Mouse (Mus musculus) MEL (cell line): ENCODE measurements around the gene Dis3l2. TPM values are rescaled to one million over a fixed set of nuclear protein-coding genes. Genes with fewer than 3 reads are reported as not detected.

Experiments
- DNase-seq: peaks from one replicate; pipeline ENCODE4 v3.0.0; 2011; ENCODE audit warnings: low read depth, low spot score
- H3K27ac ChIP-seq: 2 replicates; pipeline ENCODE4 v1.5.1; 2012; ENCODE audit warnings: low read depth, mild to moderate bottlenecking, control low read depth, low read length, moderate library complexity; ENCODE audit not compliant: control insufficient read depth
- H3K27me3 ChIP-seq, 2 experiments: fragments of 150-350 bp in 1 of 2; sonication (generic) in 1 of 2; 2 replicates each; pipeline ENCODE4 v1.6.1; 2012; ENCODE audit warnings: low read length in 2 of 2, mild to moderate bottlenecking in 2 of 2, improper control_type of control experiment in 1 of 2, moderate library complexity in 1 of 2; ENCODE audit not compliant: insufficient read depth in 2 of 2, control insufficient read depth in 1 of 2
- H3K36me3 ChIP-seq, 2 experiments: 2 replicates each; pipeline ENCODE4 v1.6.1; 2012 to 2014; ENCODE audit warnings: low read length in 2 of 2, improper control_type of control experiment in 1 of 2, inconsistent platforms in 1 of 2, mild to moderate bottlenecking in 1 of 2; ENCODE audit not compliant: insufficient read depth in 2 of 2, control insufficient read depth in 1 of 2
- H3K4me1 ChIP-seq, 2 experiments: fragments of 150-350 bp in 1 of 2; sonication (generic) in 1 of 2; 2 replicates each; pipeline ENCODE4 v1.6.1; 2012; ENCODE audit warnings: low read length in 2 of 2, improper control_type of control experiment in 1 of 2, mild to moderate bottlenecking in 1 of 2; ENCODE audit not compliant: insufficient read depth in 2 of 2, control insufficient read depth in 1 of 2
- H3K4me3 ChIP-seq, 2 experiments: fragments of 150-350 bp in 1 of 2; sonication (generic) in 1 of 2; 2 replicates each; pipeline ENCODE4 v1.5.1; 2012; ENCODE audit warnings: low read depth in 2 of 2, low read length in 2 of 2, mild to moderate bottlenecking in 2 of 2, moderate library complexity in 2 of 2, control low read depth in 1 of 2, improper control_type of control experiment in 1 of 2; ENCODE audit not compliant: control insufficient read depth in 1 of 2, insufficient read depth in 1 of 2
- H3K79me2 ChIP-seq: 2 replicates; pipeline ENCODE4 v1.6.1; 2012; ENCODE audit warnings: mild to moderate bottlenecking, low read length, moderate library complexity; ENCODE audit not compliant: control insufficient read depth, poor library complexity, insufficient read depth
- H3K9ac ChIP-seq: 2 replicates; pipeline ENCODE4 v1.6.1; 2012; ENCODE audit warnings: low read depth, mild to moderate bottlenecking, control low read depth, low read length, moderate library complexity; ENCODE audit not compliant: control insufficient read depth, poor library complexity, severe bottlenecking
- H3K9me3 ChIP-seq: fragments of 150-350 bp; sonication (generic); replicated peaks from 2 replicates; pipeline ENCODE4 v1.6.1; 2012; ENCODE audit warnings: mild to moderate bottlenecking, low read length, improper control_type of control experiment, moderate library complexity; ENCODE audit not compliant: insufficient read depth
- CHD2 ChIP-seq: IDR thresholded peaks from 2 replicates; pipeline ENCODE4 v1.6.1; 2011; ENCODE audit warnings: low read length, improper control_type of control experiment
- CTCF ChIP-seq, 3 experiments: IDR thresholded peaks in 2 of 3; conservative IDR thresholded peaks in 1 of 3; 2 replicates each; pipeline ENCODE4 v1.5.1; 2011 to 2012; ENCODE audit warnings: low read length in 3 of 3, low read depth in 2 of 3, mild to moderate bottlenecking in 2 of 3, improper control_type of control experiment in 1 of 3, inconsistent platforms in 1 of 3, mixed read lengths in 1 of 3, moderate library complexity in 1 of 3; ENCODE audit not compliant: control insufficient read depth in 1 of 3, insufficient read depth in 1 of 3, poor library complexity in 1 of 3, severe bottlenecking in 1 of 3
- ELF1 ChIP-seq: IDR thresholded peaks from 2 replicates; pipeline ENCODE4 v1.6.1; 2014; ENCODE audit warnings: low read depth, mild to moderate bottlenecking, inconsistent platforms, low read length, improper control_type of control experiment, moderate library complexity
- GABPA ChIP-seq: IDR thresholded peaks from 2 replicates; pipeline ENCODE4 v1.6.1; 2012; ENCODE audit warnings: low read depth, mild to moderate bottlenecking, inconsistent platforms, low read length, improper control_type of control experiment, moderate library complexity
- MAFK ChIP-seq: IDR thresholded peaks from 2 replicates; pipeline ENCODE4 v1.6.1; 2011; ENCODE audit warnings: low read depth, mild to moderate bottlenecking, low read length, improper control_type of control experiment, borderline replicate concordance
- MAX ChIP-seq: IDR thresholded peaks from 2 replicates; pipeline ENCODE4 v1.6.1; 2011; ENCODE audit warnings: low read length, improper control_type of control experiment
- MEF2A ChIP-seq: IDR thresholded peaks from 2 replicates; pipeline ENCODE4 v1.6.1; 2014; ENCODE audit warnings: low read depth, mild to moderate bottlenecking, inconsistent platforms, low read length, improper control_type of control experiment; ENCODE audit not compliant: poor library complexity, insufficient replicate concordance, severe bottlenecking; ENCODE audit errors: extremely low read depth
- MXI1 ChIP-seq: IDR thresholded peaks from 2 replicates; pipeline ENCODE4 v1.6.1; 2011; ENCODE audit warnings: mild to moderate bottlenecking, low read depth, low read length, improper control_type of control experiment
- RAD21 ChIP-seq: IDR thresholded peaks from 2 replicates; pipeline ENCODE4 v1.6.1; 2011; ENCODE audit warnings: mild to moderate bottlenecking, low read depth, low read length, improper control_type of control experiment
- RCOR1 ChIP-seq: IDR thresholded peaks from 2 replicates; pipeline ENCODE4 v1.6.1; 2012; ENCODE audit warnings: low read depth, mild to moderate bottlenecking, inconsistent platforms, low read length, improper control_type of control experiment
- SIN3A ChIP-seq: IDR thresholded peaks from 2 replicates; pipeline ENCODE4 v1.6.1; 2012; ENCODE audit warnings: low read length, improper control_type of control experiment, inconsistent platforms
- SMC3 ChIP-seq: IDR thresholded peaks from 2 replicates; pipeline ENCODE4 v1.6.1; 2011; ENCODE audit warnings: low read depth, low read length, improper control_type of control experiment
- TAL1 ChIP-seq: IDR thresholded peaks from 2 replicates; pipeline ENCODE4 v1.6.1; 2012; ENCODE audit warnings: mild to moderate bottlenecking, inconsistent platforms, low read length, moderate library complexity, mixed read lengths
- TBP ChIP-seq: IDR thresholded peaks from 2 replicates; pipeline ENCODE4 v1.8.0; 2011; ENCODE audit warnings: low read depth, low read length, improper control_type of control experiment
- UBTF ChIP-seq: IDR thresholded peaks from 2 replicates; pipeline ENCODE4 v1.6.1; 2012; ENCODE audit warnings: low read depth, mild to moderate bottlenecking, inconsistent platforms, low read length, improper control_type of control experiment, moderate library complexity, borderline replicate concordance; ENCODE audit not compliant: insufficient read depth
- ZC3H11A ChIP-seq: IDR thresholded peaks from 2 replicates; pipeline ENCODE4 v1.6.1; 2012; ENCODE audit warnings: low read depth, mild to moderate bottlenecking, inconsistent platforms, low read length, improper control_type of control experiment
- ZMIZ1 ChIP-seq: IDR thresholded peaks from 2 replicates; pipeline ENCODE4 v1.6.1; 2012; ENCODE audit warnings: low read depth, mild to moderate bottlenecking, inconsistent platforms, low read length, improper control_type of control experiment, moderate library complexity
- ZNF384 ChIP-seq: IDR thresholded peaks from 2 replicates; pipeline ENCODE4 v1.6.1; 2012; ENCODE audit warnings: low read depth, mild to moderate bottlenecking, inconsistent platforms, low read length, improper control_type of control experiment
- polyA plus RNA-seq, 2 experiments: library from polyadenylated mRNA; stranded (reverse) in 1 of 2; unstranded in 1 of 2; fragments of >175 nt in 1 of 2; fragments of >200 nt in 1 of 2; gene quantifications; 2 replicates each; pipeline versions ENCODE4 v1.2.1 to v1.2.4; 2012; ENCODE audit warnings: low replicate concordance in 2 of 2, low read depth in 1 of 2; ENCODE audit not compliant: insufficient read length in 2 of 2, insufficient read depth in 1 of 2, missing spikeins in 1 of 2
- total RNA-seq: library from RNA; depleted of rRNA; stranded (reverse); fragments of 300-350 nt; gene quantifications from 2 replicates; pipeline ENCODE4 v1.2.3, GENCODE M21; 2012

Gene Dis3l2
- total and polyA plus RNA-seq, 3 experiments = 16.9 to 17.3 TPM; not detected in 1

- peak; percentile 73 for DNase-seq
- no peak overlapping the region for H3K27ac ChIP-seq
- H3K27me3 ChIP-seq = no peaks in the 10 kb centered on the region
- H3K4me1 ChIP-seq = peaks cover 0 to 13% of the 10 kb centered on the region in 2 experiments; a peak in 2 of 4 replicates
- peaks cover 0 to 10% of the 10 kb centered on the region in 2 experiments; a peak in 2 of 4 replicates for H3K36me3 ChIP-seq
- no peak overlapping the region for H3K4me3 ChIP-seq
- no peaks in the 10 kb centered on the region for H3K79me2 ChIP-seq
- TF ChIP-seq GABPA (no peak), RAD21 (peak; percentile 97), ELF1 (no peak), ZNF384 (0 out of 2 replicates have a peak, but pooled peaks have one; percentile 8), MXI1 (no peak), CTCF (IDR thresholded peaks at IDR 0.05 in 2 of 3, conservative IDR thresholded peaks at IDR 0.05 in 1 of 3; ENCODE audit: control insufficient read depth in 1 of 3, insufficient read depth in 1 of 3, low read depth in 2 of 3, low read length in 3 of 3, poor library complexity in 1 of 3, severe bottlenecking in 1 of 3) (peak; percentile 96 to 97 (median 96)), TAL1 (no peak), SMC3 (peak; percentile 98), UBTF (no peak), SIN3A (peak; percentile 26; the same call in 1 of the 2 replicates), MEF2A (no peak), TBP (no peak), ZC3H11A (peak; percentile 95), MAFK (no peak)
- no peak overlapping the region for H3K9ac ChIP-seq
- no peaks in the 10 kb centered on the region for H3K9me3 ChIP-seq
These were observed 338.3 kb downstream of the Dis3l2 start for GRCm38 (mm10) chr1:87041814-87042438.

DNA sequence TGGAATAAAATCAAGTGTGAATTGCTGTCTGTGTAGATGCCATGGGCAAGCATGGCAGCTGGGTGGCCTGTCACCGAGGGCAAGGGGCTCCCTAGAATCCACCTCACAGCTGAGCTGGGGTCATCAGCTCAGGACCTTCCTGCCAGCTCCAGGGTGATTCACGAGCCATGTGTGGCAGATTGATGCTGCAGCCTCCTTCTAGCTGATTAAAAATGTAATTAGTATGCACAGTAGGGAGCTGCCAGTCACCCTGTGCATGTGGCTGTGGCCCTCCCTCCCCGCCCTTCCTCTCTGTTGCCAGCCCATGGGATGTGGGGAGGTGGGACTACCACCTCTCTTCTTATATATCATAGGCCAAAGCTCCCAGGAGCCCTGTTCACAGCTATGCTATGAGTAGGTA, 346.5 kb downstream of the Dis3l2 start:
- Histone ChIP-seq H3K79me2 (no peaks in the 10 kb centered on the region), H3K36me3 (no peaks in the 10 kb centered on the region), H3K4me3 (no peak overlapping the region), H3K9me3 (no peaks in the 10 kb centered on the region), H3K4me1 (no peaks in the 10 kb centered on the region), H3K27ac (no peak overlapping the region), H3K27me3 (no peaks in the 10 kb centered on the region), H3K9ac (no peak overlapping the region)
- no peak for TF ChIP-seq MAFK
- TF ChIP-seq ZC3H11A = no peak
- no peak for TF ChIP-seq SIN3A
- no peak for TF ChIP-seq MAX
- TF ChIP-seq CHD2 = no peak
- no peak for TF ChIP-seq ZMIZ1
- no peak for TF ChIP-seq TAL1
- TF ChIP-seq MXI1 = no peak
- TF ChIP-seq RCOR1 = no peak
- DNase-seq = no peak
